Mouse (Mus musculus) thymus, postnatal 0 days (tissue): ENCODE measurements at regions not wholly inside any gene's neighbourhood (a gene's known extent, or its start where the extent isn't known, plus 50 kb on each side); places are given as distances from the start of the nearest gene placed in this dataset.

ENCODE experiments used
- DNase-seq: peaks from one replicate; pipeline ENCODE4 v3.0.0-alpha.2; 2015; ENCODE audit warnings: low spot score

GRCm38 (mm10) chr10:70819951-70820350 is 164.2 kb upstream of the Phyhipl start:
- DNase-seq: no peak

- DNase-seq: no peak
These were observed 158.8 kb upstream of the Phyhipl start for GRCm38 (mm10) chr10:70814354-70815131.

GRCm38 (mm10) chr10:70809411-70809810 is 153.6 kb upstream of the Phyhipl start:
- no peak for DNase-seq

DNA sequence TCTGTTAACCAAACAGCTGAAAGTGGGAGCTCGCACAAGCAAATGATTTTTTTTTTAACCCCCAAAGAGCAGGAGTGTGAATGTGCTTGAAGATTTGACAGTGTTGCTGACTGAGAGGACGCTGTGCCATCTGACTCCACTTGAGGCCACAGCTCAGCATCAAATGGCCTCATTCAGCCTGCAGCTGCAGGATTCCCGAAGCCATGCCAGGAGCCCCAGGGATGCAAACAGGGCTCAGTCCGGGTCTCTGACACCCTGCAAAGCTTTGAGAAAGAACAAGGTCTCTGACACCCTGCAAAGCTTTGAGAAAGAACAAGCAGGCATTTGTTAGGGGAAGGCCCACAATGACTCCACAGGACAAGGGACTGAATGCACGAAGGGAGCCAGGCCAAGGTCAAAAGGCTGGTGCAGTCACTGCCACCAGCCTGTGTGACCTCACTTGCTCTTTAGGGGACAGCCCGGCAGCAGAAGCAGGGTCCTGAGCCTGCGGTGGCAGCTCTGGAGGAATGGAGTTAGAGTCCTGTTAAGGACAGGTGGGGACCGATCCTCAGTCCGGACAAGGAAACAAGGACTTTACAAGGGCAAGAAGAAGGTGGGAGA is 151.1 kb upstream of the Phyhipl start:
- no peak for DNase-seq

DNA sequence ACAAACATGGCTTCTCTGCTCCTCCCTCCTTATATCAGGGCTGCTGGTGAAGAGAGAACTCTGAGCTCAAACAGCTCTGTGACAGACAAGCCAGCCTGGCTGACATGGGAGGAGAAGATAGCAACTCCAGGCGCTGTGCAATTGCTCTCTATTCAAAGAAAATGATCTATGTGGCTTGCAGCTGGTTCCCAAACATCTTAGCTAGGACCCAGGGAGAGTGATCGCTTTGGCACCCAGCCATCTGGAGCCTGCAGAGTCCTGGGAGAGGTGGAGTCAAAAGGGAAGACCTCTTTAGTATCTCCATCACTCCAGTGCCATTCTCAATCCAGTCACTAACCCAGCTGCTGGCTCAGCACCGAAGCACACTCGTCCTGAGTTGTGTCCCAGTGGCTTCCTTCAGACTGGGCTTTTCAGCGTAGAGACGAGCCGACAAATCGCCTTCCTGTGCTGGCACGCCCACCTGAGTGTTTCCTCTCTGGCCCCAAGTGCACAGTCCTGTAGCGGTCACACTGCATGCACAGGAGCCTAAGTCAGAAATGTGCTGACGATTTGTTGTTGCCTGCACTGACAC is 145.1 kb upstream of the Phyhipl start:
- no peak for DNase-seq

GRCm38 (mm10) chr10:70799906-70800305 is 144.1 kb upstream of the Phyhipl start:
- DNase-seq: no peak

GRCm38 (mm10) chr10:70799191-70799742 is 143.5 kb upstream of the Phyhipl start:
- DNase-seq: no peak

DNA sequence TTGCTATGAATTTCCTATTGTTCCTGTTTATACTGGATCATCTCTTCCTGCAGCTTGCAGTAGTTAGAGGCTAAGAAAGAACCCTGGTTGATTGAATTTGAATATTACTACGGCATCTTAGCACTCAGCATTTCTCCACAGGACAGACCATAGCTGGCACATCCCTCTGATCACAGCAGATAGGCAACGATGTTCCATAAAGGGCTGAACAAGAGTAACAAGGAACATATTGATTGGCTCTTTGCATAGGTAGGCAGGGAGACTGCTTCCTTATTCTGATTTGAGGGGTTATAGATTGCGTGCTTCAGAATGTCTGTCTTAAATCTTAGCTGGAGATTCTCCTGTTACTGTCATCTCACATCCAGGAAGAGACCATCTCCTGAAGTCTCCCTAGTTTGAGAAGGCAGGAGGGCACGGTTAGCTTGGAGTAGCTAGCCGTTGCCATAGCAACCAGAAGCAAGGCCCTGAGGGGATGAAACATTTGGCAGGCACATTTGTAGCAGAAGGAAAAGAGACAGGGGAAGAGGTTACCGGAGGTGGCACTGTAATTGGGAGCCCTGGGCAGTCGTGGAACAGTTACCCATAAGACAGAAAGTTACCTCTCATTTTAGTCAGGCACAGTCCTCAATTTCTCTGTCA is 133.2 kb upstream of the Phyhipl start:
- DNase-seq: no peak

DNA sequence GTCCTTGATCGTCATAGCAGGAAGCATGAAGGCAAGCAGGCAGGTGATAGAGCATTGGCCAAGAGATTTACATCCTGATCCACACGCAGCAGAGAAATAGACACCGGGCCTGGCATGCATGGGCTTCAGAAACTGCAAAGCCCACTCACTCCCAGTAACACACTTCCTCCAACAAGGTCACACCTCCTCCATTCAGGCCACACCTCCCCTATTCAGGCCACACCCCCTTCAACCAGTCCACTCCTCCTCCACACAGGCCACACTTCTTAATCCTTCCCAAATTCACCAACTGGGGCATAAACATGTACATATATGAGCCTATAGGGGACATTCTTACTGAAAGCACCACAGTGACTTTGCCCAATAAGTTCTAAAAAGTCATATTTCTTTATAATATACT is 125.3 kb upstream of the Phyhipl start:
- DNase-seq: no peak

GRCm38 (mm10) chr10:70778596-70778995 is 122.8 kb upstream of the Phyhipl start:
- DNase-seq: no peak

DNA sequence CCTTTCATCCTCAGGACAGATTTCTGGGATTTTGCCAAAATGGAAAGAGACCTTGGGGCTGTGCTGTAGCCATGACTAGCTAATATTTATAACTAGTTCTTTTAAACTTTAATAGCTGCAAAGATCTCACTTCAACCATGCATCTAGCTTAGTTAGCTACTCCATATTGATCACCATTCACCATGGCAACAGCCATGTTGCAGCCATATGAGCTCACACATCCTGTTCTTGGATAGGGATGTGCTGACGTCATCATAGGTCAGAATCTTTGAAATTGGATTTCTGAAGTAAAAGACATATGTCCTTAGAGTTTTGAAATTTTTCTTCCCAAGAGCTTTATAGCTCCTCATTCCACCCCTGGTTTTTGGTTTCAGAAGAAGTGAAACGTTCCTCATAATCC is 118.8 kb upstream of the Phyhipl start:
- no peak for DNase-seq

- DNase-seq: no peak
These were observed 118.4 kb upstream of the Phyhipl start for GRCm38 (mm10) chr10:70774159-70774558.

GRCm38 (mm10) chr10:70767461-70767860 is 111.7 kb upstream of the Phyhipl start:
- DNase-seq: no peak

GRCm38 (mm10) chr10:70766869-70767268 is 111.1 kb upstream of the Phyhipl start:
- DNase-seq: no peak

GRCm38 (mm10) chr10:70766450-70766849 is 110.7 kb upstream of the Phyhipl start:
- no peak for DNase-seq

DNA sequence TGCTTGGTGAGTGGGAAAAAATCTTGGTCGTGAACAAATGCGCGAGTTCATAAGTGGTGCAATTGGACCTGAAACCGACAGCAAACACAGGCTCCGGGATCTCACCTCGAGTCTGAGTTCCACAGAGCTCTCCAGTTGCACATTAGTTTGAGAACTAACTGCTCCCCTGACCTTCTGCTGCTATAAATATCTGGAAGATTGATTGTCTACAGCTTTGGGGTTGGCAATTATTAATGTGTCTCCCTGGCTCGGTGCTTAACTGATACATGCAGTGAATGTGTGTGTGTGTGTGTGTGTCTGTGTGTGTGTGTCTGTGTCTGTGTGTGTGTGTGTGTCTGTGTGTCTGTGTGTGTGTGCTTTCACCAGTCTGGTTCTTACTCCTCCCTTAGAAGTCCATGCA is 107.4 kb upstream of the Phyhipl start:
- no peak for DNase-seq

DNA sequence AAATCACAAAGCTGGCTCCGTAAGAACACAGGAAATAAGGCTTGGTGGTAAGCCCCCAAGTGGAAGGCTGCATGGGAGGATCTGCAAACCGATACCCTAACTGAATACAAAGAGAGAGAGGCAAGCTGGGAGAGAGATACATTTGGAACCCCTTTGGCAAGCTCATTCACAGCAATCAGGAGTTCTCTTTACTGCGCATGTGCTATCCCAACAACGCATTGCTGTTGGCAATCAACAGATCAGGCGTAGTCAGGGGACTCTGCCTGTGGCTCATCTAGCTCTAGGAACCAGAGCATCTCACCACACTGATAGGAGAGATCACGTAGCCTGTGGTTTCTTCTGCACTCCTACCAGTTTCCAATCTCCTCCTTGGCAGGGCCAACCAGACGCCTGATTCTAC is 103.9 kb upstream of the Phyhipl start:
- DNase-seq: no peak

DNA sequence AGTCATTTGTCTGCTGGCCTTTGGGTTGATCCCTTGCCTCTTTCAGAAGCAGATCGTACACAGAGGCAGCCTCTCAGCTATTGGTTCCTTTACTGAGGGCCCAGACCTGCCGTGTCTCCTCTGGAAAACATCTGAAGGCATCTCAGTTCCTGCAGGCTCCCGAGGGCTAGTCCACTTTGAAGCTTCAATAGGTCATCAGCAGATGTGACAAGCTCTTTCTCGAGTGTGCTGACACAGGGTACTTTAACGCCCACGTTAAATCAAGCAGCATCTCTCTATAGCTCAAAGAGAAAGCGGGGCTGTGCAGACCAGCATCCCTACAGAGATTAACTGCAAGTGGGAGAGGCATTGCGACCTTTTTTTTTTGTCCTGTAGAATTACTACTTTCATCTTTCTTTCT is 96.0 kb upstream of the Phyhipl start:
- DNase-seq: no peak

- no peak for DNase-seq
These were observed 94.8 kb upstream of the Phyhipl start for GRCm38 (mm10) chr10:70750356-70751145.

DNA sequence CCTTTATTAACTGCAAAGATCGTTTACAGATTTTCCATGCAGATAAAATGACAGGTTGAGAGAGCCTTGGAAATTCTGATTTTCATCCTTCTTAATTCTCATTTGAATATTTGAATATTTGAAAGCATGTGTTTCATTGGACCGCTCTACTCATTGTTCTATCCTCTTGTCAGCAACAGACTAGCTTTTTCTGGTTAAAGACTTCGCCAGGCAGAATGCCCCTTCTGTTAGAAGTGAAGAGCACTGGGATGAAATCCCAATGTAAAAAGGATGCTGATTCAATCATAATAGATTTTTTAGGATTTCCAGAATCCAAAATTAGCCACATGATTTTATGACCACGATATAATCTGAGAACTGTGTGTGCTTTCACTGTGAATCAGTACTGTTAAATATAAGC is 90.8 kb upstream of the Phyhipl start:
- no peak for DNase-seq

DNA sequence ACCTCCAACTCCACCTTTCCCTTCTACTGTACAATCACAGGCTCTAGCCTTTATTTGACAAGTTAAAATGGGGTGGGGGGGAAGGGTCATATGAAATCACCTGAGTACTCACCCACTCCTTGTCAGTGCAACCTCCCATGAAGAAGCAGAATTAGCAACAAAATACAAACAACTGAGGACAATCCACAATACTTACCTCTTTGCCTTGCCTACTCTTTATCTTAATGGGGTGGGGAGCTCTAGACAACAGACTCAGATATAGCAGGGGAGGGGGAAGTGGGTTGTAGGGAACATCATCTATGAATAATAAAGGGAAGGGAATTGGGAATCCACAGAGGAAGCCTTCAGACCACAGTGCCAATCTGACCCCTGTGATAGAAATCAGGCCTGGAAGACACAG is 86.1 kb upstream of the Phyhipl start:
- no peak for DNase-seq
